Comparison of ENCODE assay signal across 26 mouse cellular contexts in genomic region chr2:153016786-153017185, GRCm38 (mm10). TPM values are rescaled to one million over a fixed set of nuclear protein-coding genes. Genes with fewer than 3 reads are reported as not detected.
"Had no signal": no experiment of that assay in that cellular context is flagged by ENCODE, and none has a peak within 500 bp of the region (broad histone marks: within the 10 kb centered on the region; RNA-seq: fewer than 3 reads in every experiment).

No protein-coding gene starts in this region.

- H3K4me2 ChIP-seq: liver, embryonic 13.5 days; midbrain, embryonic 11.5 days had no signal

- DNase-seq: kidney, adult 9 months; kidney, postnatal 14 days; kidney, postnatal 4 days; left cerebral cortex, postnatal 4 days; liver, embryonic 13.5 days; lung, adult 2 months; lung, postnatal 14 days; lung, postnatal 4 days; retina, postnatal 1 day; thymus, adult 18-20 months; thymus, postnatal 36 days had no signal

- ATAC-seq: midbrain, embryonic 16.5 days had no signal

- H3K27ac ChIP-seq: liver, embryonic 13.5 days had no signal

- H3K9me3 ChIP-seq: liver, embryonic 13.5 days; neural tube, embryonic 13.5 days had no signal

- H3K9ac ChIP-seq: liver, embryonic 13.5 days had no signal

- H3K4me3 ChIP-seq: liver, embryonic 13.5 days; myocyte; neural tube, embryonic 13.5 days had no signal

RNA-seq across cellular contexts. Expression of gene Xkr7, which starts 14.9 kb away (rescaled TPM):
- total RNA-seq: liver, adult 2 months; megakaryocyte progenitor cell, adult 5-6 weeks; megakaryocyte-erythroid progenitor cell, adult 5-6 weeks; monocyte, adult 5-6 weeks; neutrophil, adult 5-6 weeks had no signal
- polyA plus RNA-seq: kidney, embryonic 16.5 days; liver, adult 2 months; liver, embryonic 13.5 days; liver, embryonic 16.5 days; lung, adult 2 months; lung, embryonic 16.5 days; myocyte; spleen, adult 2 months; stomach, embryonic 16.5 days had no signal

RNA-seq across cellular contexts. Expression of gene Ccm2l, which starts 49.0 kb away (rescaled TPM):
- total RNA-seq: megakaryocyte-erythroid progenitor cell, adult 5-6 weeks; monocyte, adult 5-6 weeks; neutrophil, adult 5-6 weeks had no signal
- polyA plus RNA-seq: myocyte had no signal

RNA-seq across cellular contexts. Expression of gene Ttll9, which starts 54.5 kb away (rescaled TPM):
- total RNA-seq: liver, adult 2 months; megakaryocyte-erythroid progenitor cell, adult 5-6 weeks; monocyte, adult 5-6 weeks; neutrophil, adult 5-6 weeks had no signal
- polyA plus RNA-seq: myocyte; small intestine, adult 2 months had no signal
